Mouse (Mus musculus) macrophage (primary cell): ENCODE results near the gene Nckap5. TPM values are rescaled to one million over a fixed set of nuclear protein-coding genes. Genes with fewer than 3 reads are reported as not detected.

ENCODE experiments used
- H3K27ac ChIP-seq: fragments of 350-480 bp; formaldehyde crosslinking; 2 replicates; pipeline ENCODE4 v1.9.0; 2021
- H3K36me3 ChIP-seq: fragments of 350-480 bp; formaldehyde crosslinking; 2 replicates; pipeline ENCODE4 v1.9.0; 2021; ENCODE audit errors: inconsistent target
- H3K4me3 ChIP-seq: fragments of 350-480 bp; formaldehyde crosslinking; 2 replicates; pipeline ENCODE4 v1.9.0; 2021; ENCODE audit errors: inconsistent target
- H3K79me2 ChIP-seq: fragments of 350-480 bp; formaldehyde crosslinking; 2 replicates; pipeline ENCODE4 v1.9.0; 2021; ENCODE audit errors: inconsistent target
- WGBS: methylation state at CpG from one replicate; pipeline ENCODE4 v1.1.7; 2026; ENCODE audit warnings: inconsistent platforms; ENCODE audit not compliant: missing documents; 5-methylcytosine and 5-hydroxymethylcytosine counted together
- polyA plus RNA-seq: library from polyadenylated mRNA; stranded (reverse); fragments of 250-400 nt; gene quantifications from 3 replicates; pipeline ENCODE4 v1.2.4, GENCODE M21; 2018; ENCODE audit warnings: inconsistent platforms

Gene Nckap5
- polyA plus RNA-seq, 1 experiment from 2014 or later: not detected

DNA sequence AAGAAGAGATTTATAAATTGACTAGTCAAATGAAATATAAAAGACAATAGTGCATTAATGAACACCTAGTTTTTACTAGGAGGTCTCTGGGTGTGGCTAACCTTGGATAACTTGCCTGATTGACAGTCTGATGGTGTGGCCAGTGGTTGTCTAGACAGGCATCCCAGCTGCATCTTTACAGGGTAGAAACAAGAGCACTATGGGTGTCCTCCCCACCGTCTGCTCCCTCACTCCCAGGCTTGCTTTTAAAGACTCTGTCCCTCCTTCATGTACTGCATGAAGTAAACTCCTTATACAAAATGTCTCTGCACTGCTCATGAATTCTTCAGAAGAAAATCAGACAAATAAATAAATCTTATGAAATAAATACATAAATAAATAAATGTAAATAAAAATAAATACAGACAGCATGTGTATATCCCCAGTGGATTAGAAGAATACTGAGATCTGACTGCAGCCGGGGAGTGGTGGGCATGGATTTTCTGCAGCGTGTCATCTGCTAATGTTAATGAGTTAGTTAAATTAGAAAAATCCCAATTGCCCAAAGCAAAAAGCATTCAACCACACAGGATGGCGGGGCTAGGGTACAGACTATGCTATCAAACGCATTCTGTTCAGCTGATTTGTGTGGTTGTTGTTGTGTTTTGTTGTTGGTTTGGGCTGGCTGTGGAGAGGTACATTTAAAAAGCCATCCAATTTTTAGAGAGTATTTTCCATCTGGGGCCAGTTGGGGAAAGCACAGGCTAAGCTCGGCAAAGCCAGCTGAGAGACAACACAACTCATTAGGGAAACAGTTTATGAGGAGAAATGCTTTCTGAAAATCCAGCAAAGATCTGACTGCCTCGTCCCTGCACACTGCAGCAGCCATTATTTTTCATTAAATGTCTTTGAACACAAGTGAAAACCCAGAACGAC lies 130.3 kb downstream of the Nckap5 start:
- Histone ChIP-seq H3K36me3 (no peaks in the 10 kb centered on the region), H3K27ac (no peak overlapping the region), H3K79me2 (no peaks in the 10 kb centered on the region), H3K4me3 (no peak overlapping the region)
- WGBS: 80% methylated on average over 8 of the region's 8 CpGs

DNA sequence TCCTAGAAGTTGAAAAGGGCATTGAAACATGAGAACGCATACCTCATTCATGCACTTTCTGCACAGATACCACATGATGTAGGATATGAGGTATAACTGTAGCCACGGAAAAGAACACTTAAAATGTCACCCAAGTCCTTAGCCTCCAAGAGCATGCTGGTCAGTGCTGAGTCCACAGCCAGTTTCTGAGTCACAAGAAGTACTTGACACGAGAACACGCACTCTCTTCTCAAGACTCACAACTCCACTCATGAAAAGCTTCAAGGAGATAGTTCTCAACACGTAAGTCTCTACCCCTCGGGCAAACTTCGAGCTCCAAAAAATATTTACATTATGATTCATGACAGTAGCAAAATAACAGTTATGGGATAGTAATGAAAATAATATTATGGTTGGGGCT lies 137.0 kb downstream of the Nckap5 start:
- Histone ChIP-seq H3K79me2 (no peaks in the 10 kb centered on the region), H3K36me3 (no peaks in the 10 kb centered on the region), H3K4me3 (no peak overlapping the region), H3K27ac (no peak overlapping the region)
- WGBS: 89% methylated on average over 7 of the region's 7 CpGs

DNA sequence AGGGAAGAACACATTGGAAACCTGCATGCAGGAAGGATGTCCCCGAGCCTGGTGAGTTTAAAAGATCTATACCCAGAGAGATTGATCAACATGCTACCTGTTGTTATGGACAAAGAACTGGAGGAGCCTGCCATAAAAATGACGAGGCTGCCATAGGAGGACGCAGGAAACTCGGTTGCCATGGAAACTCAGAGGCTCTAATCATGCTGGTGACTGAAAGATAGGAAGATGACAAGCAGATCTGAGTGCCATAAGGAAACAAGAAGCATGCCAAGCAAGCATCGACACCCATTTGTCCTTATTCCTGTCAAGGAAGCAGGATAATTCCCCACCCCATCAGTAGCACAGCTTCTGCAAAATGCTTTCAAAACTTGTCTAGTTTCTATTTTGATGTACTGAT lies 142.0 kb downstream of the Nckap5 start:
- Histone ChIP-seq H3K4me3 (no peak overlapping the region), H3K36me3 (no peaks in the 10 kb centered on the region), H3K79me2 (no peaks in the 10 kb centered on the region), H3K27ac (no peak overlapping the region)
- 69% methylated on average over 5 of the region's 5 CpGs for WGBS

DNA sequence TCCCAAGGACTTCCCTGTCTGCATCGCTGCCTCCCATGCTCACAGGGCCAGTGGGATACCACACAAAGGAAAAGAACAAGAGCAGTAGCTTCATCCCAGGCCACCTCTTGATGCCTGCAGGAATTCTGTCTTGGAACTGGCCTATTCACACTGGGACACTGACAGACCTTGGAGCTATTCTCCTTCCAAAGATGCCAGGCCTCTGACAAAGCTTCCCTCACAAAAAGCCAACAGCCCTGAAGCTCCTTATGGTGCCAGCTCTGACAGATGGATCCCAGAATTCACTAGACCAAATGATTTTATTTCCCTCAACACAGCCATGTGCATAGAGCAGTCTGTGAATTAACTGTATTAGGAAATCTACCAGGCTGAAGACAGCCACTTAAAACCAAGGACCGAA lies 143.9 kb downstream of the Nckap5 start:
- 100% methylated on average over 2 of the region's 2 CpGs for WGBS
- H3K79me2 ChIP-seq: no peaks in the 10 kb centered on the region
- H3K36me3 ChIP-seq: no peaks in the 10 kb centered on the region
- H3K4me3 ChIP-seq: no peak overlapping the region
- H3K27ac ChIP-seq: no peak overlapping the region

DNA sequence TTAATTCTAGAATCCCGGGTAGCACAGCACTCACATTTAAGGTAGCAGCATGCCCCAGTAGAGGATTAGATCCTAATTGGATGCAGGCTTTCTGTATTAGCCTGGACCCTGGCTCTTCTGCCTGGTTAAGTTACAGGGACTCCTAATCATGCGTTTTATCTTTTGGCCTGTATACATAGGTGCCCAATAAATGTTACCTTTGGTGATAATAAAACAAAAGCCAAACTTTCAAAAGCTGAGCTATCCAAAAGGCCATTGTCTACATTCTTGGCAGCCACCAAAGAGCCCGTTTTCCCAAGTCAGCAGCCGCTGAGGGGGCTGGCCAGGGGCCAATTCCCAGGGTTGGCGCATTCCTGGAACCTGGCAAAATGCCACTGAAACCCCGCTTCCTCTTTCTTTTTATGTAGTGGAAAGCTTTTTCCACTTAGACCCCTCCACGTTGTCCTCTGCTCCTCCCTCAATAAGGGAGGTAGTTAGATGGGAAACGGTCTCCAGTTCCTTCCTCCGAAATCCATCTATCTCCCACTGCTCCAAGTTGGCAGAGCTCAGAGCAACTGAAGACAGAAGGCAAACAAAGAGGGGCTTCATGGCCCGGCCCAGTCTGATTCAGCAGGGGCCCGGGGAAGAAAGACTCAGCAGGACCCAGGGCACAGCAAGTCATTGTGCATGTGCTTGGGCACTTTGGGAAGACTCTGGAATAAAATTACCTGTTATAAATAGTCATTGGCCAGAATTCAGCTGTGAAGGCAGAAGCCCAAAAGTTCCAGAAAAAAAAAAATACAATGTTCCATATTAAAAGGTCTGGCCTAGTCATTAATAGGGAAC lies 146.8 kb downstream of the Nckap5 start:
- 66% methylated on average over 11 of the region's 11 CpGs for WGBS
- no peaks in the 10 kb centered on the region for H3K79me2 ChIP-seq
- H3K4me3 ChIP-seq: no peak overlapping the region
- no peaks in the 10 kb centered on the region for H3K36me3 ChIP-seq
- no peak overlapping the region for H3K27ac ChIP-seq

DNA sequence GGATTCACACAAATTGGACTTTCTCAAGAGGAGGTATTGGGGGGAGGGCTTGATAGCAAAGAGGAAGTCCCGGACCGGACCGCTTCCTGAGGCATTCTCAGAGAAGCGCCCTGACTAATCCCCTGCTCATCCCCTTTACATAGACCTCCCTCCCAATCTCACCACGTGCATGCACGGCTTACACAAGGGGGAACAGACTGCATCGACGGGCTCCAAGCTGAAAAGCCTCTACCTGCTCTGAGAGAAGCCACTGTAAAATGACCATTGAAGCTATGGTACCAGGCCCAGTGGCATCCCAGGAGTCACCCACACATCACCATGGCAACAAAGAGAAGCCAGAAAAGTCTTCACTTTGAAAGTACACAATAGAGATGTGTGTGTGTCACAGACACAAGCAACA lies 148.8 kb downstream of the Nckap5 start:
- no peaks in the 10 kb centered on the region for H3K36me3 ChIP-seq
- no peak overlapping the region for H3K4me3 ChIP-seq
- WGBS: 9% methylated on average over 8 of the region's 8 CpGs
- H3K27ac ChIP-seq: no peak overlapping the region
- H3K79me2 ChIP-seq: no peaks in the 10 kb centered on the region

DNA sequence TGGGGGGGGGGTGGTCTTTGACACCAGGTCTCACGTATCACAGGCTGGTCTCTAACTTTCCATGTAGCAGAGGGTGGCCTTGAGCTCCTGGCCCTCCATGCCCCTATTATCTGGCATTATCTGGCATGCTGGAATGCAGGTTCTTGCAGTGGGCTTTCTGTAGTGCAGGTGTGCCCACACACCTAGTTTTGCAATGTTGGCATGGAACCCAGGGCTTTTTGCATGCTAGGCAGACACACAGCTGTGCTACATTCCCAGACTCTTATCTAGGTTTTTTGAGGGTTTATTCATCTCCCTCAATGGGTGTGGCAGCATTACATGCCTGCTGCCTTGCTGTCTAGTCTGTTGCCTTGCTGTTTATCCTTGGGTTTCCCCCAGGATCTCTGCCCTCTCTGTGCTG lies 151.3 kb downstream of the Nckap5 start:
- Histone ChIP-seq H3K79me2 (no peaks in the 10 kb centered on the region), H3K4me3 (no peak overlapping the region), H3K27ac (no peak overlapping the region), H3K36me3 (no peaks in the 10 kb centered on the region)
- 75% methylated on average over 1 of the region's 1 CpGs for WGBS

DNA sequence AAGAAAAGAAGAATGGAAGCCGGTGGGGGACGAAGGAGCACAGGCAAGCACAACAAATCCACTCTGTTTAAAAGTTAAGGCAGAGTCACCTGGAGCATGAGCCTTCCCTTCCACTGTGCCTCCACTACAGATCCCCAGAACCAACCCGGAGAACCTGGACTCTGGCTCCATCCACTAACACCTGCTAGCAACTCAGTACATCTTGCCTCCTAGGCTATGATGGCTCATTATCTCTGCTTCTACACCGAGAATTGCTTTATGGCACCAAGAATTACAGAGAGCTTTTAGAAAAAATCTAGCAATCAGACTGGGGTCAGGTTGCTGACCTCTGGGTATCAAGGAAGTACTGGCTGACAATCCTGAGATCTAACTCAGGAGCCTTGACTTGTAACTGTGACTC lies 153.3 kb downstream of the Nckap5 start:
- H3K79me2 ChIP-seq: no peaks in the 10 kb centered on the region
- 51% methylated on average over 4 of the region's 4 CpGs for WGBS

DNA sequence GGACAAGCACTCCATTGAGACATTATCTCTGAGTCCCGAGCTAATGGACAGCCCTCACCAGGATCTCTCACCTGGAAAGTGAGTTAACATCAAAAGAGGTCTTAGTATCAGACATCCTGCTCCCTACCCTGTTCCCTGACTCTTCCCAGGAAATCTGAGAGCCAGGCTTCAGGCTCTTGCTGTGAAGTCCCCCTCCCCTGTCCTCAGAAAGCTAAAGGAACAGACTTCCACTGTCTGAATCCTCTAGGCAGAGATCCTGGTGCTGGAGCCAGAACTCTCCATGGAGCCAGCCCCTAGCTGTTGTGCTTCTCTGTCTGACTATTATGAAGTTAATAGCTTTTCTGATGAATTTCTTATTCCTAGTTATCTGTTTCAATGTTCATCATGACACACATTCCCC lies 153.8 kb downstream of the Nckap5 start:
- no peak overlapping the region for H3K4me3 ChIP-seq
- no peaks in the 10 kb centered on the region for H3K79me2 ChIP-seq
- no peaks in the 10 kb centered on the region for H3K36me3 ChIP-seq
- 31% methylated on average over 1 of the region's 1 CpGs for WGBS
- no peak overlapping the region for H3K27ac ChIP-seq

More for the DNA sequence above, 153.3 kb downstream of the Nckap5 start:
- no peaks in the 10 kb centered on the region for H3K36me3 ChIP-seq
- no peak overlapping the region for H3K4me3 ChIP-seq
- H3K27ac ChIP-seq: no peak overlapping the region

DNA sequence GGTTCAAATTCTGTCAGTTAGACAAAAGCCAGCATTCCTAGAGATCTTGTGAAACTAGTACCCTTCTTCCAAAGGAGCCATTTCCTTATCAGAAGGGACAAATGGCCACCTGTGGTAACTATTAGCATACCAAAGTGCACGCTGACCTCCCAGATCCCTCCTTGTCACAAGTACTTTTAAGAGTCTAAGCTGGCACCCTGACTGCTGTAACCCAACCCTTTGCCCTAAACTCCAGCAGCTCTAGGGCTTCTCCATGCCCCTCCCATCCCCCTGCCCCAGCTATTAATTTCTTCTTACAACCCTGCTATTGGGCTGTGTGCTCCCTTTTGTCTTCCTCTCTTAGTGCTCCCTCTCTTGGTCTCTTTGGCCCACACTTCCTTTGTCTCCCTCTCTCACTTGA lies 155.5 kb downstream of the Nckap5 start:
- H3K36me3 ChIP-seq: no peaks in the 10 kb centered on the region
- 100% methylated on average over 1 of the region's 1 CpGs for WGBS

DNA sequence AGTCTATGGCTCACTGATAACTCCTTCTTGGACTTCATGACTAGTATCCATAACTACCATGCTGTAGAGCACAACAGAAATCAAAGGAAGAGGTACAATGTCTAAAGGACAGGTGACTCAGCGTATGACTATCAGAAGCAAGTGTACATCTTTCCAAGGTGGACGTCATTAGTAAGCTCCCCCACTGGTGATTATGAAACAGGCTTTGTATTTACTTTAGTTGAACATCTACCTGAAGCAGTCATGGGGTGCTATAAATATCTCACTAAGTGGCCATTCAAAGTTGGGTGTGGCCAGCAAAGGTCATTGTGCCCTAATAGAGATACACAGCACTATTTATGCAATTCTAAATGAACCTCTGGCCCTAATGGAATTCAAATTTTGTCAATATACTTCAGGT lies 157.4 kb downstream of the Nckap5 start:
- Histone ChIP-seq H3K79me2 (no peaks in the 10 kb centered on the region), H3K4me3 (no peak overlapping the region), H3K36me3 (no peaks in the 10 kb centered on the region), H3K27ac (no peak overlapping the region)
- WGBS: 95% methylated on average over 2 of the region's 2 CpGs

More for the DNA sequence above, 155.5 kb downstream of the Nckap5 start:
- no peak overlapping the region for H3K27ac ChIP-seq
- H3K79me2 ChIP-seq: no peaks in the 10 kb centered on the region
- H3K4me3 ChIP-seq: no peak overlapping the region

DNA sequence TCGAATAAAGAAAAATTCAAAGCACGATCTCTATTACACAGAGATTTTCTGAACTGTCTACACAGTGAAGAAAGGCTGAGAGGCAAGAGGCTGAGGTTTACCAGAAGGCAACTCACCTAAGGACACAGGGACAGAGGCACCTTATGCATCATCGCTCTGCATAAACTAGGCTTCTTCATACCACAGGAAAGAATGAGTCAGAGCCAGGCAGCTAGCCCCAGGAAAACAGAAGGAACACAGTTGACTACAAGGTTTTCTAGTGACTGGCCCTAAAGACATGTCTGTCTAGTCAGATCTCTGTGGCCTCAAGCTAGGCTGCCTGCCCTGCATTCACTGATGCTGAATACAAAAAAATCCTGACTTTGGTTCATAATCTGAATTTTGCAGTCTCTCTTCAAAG lies 160.1 kb downstream of the Nckap5 start:
- Histone ChIP-seq H3K4me3 (no peak overlapping the region), H3K36me3 (no peaks in the 10 kb centered on the region), H3K79me2 (no peaks in the 10 kb centered on the region), H3K27ac (no peak overlapping the region)
- WGBS: 93% methylated on average over 3 of the region's 3 CpGs

DNA sequence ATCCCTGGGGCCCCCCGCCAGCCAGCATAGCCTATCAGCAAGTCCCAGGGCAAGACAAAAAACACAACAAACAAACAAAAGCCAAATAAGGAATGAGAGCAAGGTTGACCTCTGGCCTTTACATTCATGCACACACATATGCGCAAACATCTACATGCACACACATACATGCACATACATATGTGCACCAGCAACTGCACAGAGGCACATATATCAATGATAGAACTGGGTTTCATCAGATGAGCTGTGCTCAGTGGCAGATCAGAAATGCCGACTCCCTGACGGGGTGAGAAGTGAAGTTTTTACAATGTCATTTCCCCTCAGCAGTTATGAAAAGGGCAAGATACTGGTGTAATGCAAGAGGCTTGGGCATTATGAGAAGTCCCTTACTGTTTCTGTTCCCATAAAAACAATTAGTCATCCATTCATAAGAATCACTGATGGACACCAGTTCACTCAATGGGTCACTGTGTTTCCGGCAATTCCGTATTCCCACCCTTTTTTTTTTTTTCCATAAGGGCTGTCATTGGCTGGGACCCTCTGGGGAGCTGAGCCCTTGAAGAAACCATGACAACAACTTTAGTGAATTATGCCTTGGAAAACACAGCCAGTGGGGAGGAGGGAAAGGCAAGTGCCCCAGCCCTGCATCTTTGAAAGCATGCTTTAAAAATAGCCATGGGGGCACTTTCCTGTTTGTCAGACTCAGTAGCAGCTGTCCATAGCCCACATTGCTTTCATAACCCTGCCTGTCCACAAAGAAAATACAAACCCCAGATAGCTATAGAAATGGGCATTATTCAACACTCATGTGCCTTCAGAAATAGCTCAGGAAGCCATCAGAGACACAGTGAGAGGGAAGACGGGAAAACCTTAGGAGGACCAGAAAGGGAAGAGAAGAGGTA lies 170.2 kb downstream of the Nckap5 start:
- no peaks in the 10 kb centered on the region for H3K79me2 ChIP-seq
- no peak overlapping the region for H3K4me3 ChIP-seq
- WGBS: 63% methylated on average over 7 of the region's 7 CpGs
- H3K27ac ChIP-seq: no peak overlapping the region
- no peaks in the 10 kb centered on the region for H3K36me3 ChIP-seq

DNA sequence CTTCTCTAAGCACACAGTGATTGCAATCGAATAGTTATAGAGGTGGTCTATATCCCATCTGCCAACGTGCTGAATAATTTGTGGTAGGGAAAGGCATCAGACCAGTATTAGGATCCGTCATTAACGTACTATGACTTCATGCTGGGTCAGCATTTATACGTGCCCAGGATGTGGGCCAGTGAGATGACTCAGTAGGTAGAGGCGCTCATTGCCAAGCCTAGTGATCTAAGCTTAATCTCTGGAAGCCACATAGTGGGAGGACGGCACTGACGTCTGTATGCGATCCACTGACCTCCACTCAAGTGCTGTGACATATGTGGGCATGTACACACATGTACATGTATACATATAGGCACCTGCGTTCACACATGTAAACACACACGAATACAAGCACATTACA lies 171.9 kb downstream of the Nckap5 start:
- Histone ChIP-seq H3K27ac (no peak overlapping the region), H3K4me3 (no peak overlapping the region), H3K36me3 (no peaks in the 10 kb centered on the region), H3K79me2 (no peaks in the 10 kb centered on the region)
- WGBS: 90% methylated on average over 11 of the region's 11 CpGs
